Mouse (Mus musculus) liver, adult 2 months (tissue): Measurements from ENCODE around the gene Vmn1r2.
"Not testable (repeated sequence)": the region's sequence is repeated elsewhere in the genome, so short reads cannot be mapped to it uniquely, and the experiment has no call there.

ENCODE experiments used
- CTCF ChIP-seq: fragments of 200-500 bp; IDR thresholded peaks from 2 replicates; pipeline ENCODE4 v1.5.1; 2011; ENCODE audit warnings: low read depth, low read length, control low read depth
- POLR2A ChIP-seq: fragments of 200-500 bp; IDR thresholded peaks from 2 replicates; pipeline ENCODE4 v1.6.1; 2011; ENCODE audit warnings: low read length, control low read depth; ENCODE audit not compliant: insufficient read depth; ENCODE audit errors: extremely low read depth

GRCm38 (mm10) chr4:3174586-3174985, 7.5 kb downstream of the Vmn1r2 start:
- TF ChIP-seq CTCF, POLR2A: not testable (repeated sequence)
